In genomic region chr5:28055450-28055849, GRCm38 (mm10) we compare ENCODE assay signal across 13 mouse cellular contexts. TPM values are rescaled to one million over a fixed set of nuclear protein-coding genes. Genes with fewer than 3 reads are reported as not detected.
A peak's percentile ranks its signal among the peaks of the same experiment; 100 is the strongest.
DNase-seq lines count a peak whose midpoint lies in the region; ATAC-seq and TF ChIP-seq lines count a peak whose summit lies in the region.
"Had no signal": no experiment of that assay in that cellular context is flagged by ENCODE, and none has a peak within 500 bp of the region (broad histone marks: within the 10 kb centered on the region; RNA-seq: fewer than 3 reads in every experiment).

No protein-coding gene starts in this region.

- H3K4me3 ChIP-seq in intestine, postnatal 0 days (ENCODE audit: low read depth, low read length) = no peak overlapping the region
- no peak overlapping the region for H3K4me3 ChIP-seq in lung, postnatal 0 days (ENCODE audit: low read depth, low read length)
- no peak overlapping the region for H3K4me3 ChIP-seq in embryonic facial prominence, embryonic 10.5 days
- H3K4me3 ChIP-seq: heart, embryonic 13.5 days; limb, embryonic 15.5 days had no signal

- H3K4me1 ChIP-seq in intestine, postnatal 0 days (replicated peaks; ENCODE audit: control insufficient read depth, insufficient read depth, low read length) = peaks cover 9% of the 10 kb centered on the region; the same call in 1 of the 2 replicates
- no peaks in the 10 kb centered on the region for H3K4me1 ChIP-seq in lung, postnatal 0 days (ENCODE audit: insufficient read depth, low read depth, low read length)
- H3K4me1 ChIP-seq in embryonic facial prominence, embryonic 10.5 days = peaks cover 10% of the 10 kb centered on the region; the same call in 1 of the 2 replicates
- H3K4me1 ChIP-seq: limb, embryonic 15.5 days had no signal

- TF ChIP-seq CTCF in intestine, postnatal 0 days (IDR thresholded peaks at IDR 0.05; ENCODE audit: low read depth) = no peak
- TF ChIP-seq CTCF in lung, postnatal 0 days (IDR thresholded peaks at IDR 0.05) = no peak

- H3K36me3 ChIP-seq in intestine, postnatal 0 days (ENCODE audit: control insufficient read depth, insufficient read depth) = no peaks in the 10 kb centered on the region
- no peaks in the 10 kb centered on the region for H3K36me3 ChIP-seq in lung, postnatal 0 days (ENCODE audit: insufficient read depth, low read length)
- no peaks in the 10 kb centered on the region for H3K36me3 ChIP-seq in embryonic facial prominence, embryonic 10.5 days (replicated peaks)
- H3K36me3 ChIP-seq: heart, embryonic 13.5 days; limb, embryonic 15.5 days had no signal

- H3K9me3 ChIP-seq in intestine, postnatal 0 days (ENCODE audit: control insufficient read depth) = no peaks in the 10 kb centered on the region
- no peaks in the 10 kb centered on the region for H3K9me3 ChIP-seq in lung, postnatal 0 days (ENCODE audit: low read length)
- H3K9me3 ChIP-seq in embryonic facial prominence, embryonic 10.5 days = no peaks in the 10 kb centered on the region
- H3K9me3 ChIP-seq: heart, embryonic 13.5 days; limb, embryonic 15.5 days had no signal

- peak overlapping the region; percentile 35; the same call in 1 of the 2 replicates for H3K4me2 ChIP-seq in intestine, postnatal 0 days (replicated peaks; ENCODE audit: low read depth)
- H3K4me2 ChIP-seq in lung, postnatal 0 days (replicated peaks; ENCODE audit: low read depth, low read length) = no peak overlapping the region
- H3K4me2 ChIP-seq: heart, embryonic 13.5 days; limb, embryonic 15.5 days had no signal

- TF ChIP-seq EP300 in lung, postnatal 0 days (IDR thresholded peaks at IDR 0.05) = 0 out of 2 replicates have a peak, but pooled peaks have one; percentile 25

- intact Hi-C loops in heart, postnatal 36 days (cut with DNase I) = no loop called here

- H3K27me3 ChIP-seq in intestine, postnatal 0 days (replicated peaks; ENCODE audit: control insufficient read depth, insufficient read depth, low read length) = no peaks in the 10 kb centered on the region
- H3K27me3 ChIP-seq in lung, postnatal 0 days (replicated peaks; ENCODE audit: insufficient read depth, low read length) = no peaks in the 10 kb centered on the region
- no peaks in the 10 kb centered on the region for H3K27me3 ChIP-seq in embryonic facial prominence, embryonic 10.5 days (replicated peaks; ENCODE audit: low read depth, poor library complexity, severe bottlenecking)
- H3K27me3 ChIP-seq: heart, embryonic 13.5 days; limb, embryonic 15.5 days had no signal

- WGBS in intestine, postnatal 0 days = 40% methylated on average over 2 of the region's 2 CpGs
- 40% methylated on average over 2 of the region's 2 CpGs for WGBS in lung, postnatal 0 days
- 53% methylated on average over 2 of the region's 2 CpGs for WGBS in embryonic facial prominence, embryonic 10.5 days

- no peak overlapping the region for H3K9ac ChIP-seq in intestine, postnatal 0 days (ENCODE audit: low read depth, low read length)
- no peak overlapping the region for H3K9ac ChIP-seq in lung, postnatal 0 days (replicated peaks; ENCODE audit: low read depth)
- H3K9ac ChIP-seq: heart, embryonic 13.5 days; limb, embryonic 15.5 days had no signal

- peak; percentile 99 for ATAC-seq in intestine, postnatal 0 days
- peak; percentile 97 for ATAC-seq in lung, postnatal 0 days

- DNase-seq in heart, adult 9 months (ENCODE audit: low spot score in 2 of 2) = peak; percentile 40 to 41
- DNase-seq in heart, postnatal 36 days = no peak
- DNase-seq in ZHBTc4 (ENCODE audit: low read depth, low spot score) = peak; percentile 28
- peak; percentile 73 for DNase-seq in lung, postnatal 0 days (ENCODE audit: low spot score)
- no peak for DNase-seq in embryonic facial prominence, embryonic 10.5 days (ENCODE audit: low spot score)
- DNase-seq in adrenal gland, postnatal 10 days = no peak
- DNase-seq in spleen, postnatal 36 days (ENCODE audit: low spot score in 2 of 2) = no peak
- DNase-seq: cerebellum, adult 18-20 months; midbrain, embryonic 14.5 days; right cerebral cortex, postnatal 14 days had no signal

- peak overlapping the region; percentile 94 for H3K27ac ChIP-seq in intestine, postnatal 0 days (ENCODE audit: low read depth, low read length)
- H3K27ac ChIP-seq in lung, postnatal 0 days (ENCODE audit: low read length) = peak overlapping the region; percentile 47; the same call in 1 of the 2 replicates
- no peak overlapping the region for H3K27ac ChIP-seq in embryonic facial prominence, embryonic 10.5 days (replicated peaks)
- H3K27ac ChIP-seq: heart, embryonic 13.5 days; limb, embryonic 15.5 days had no signal

RNA-seq across cellular contexts. Expression of gene Insig1, which starts 15.7 kb away (rescaled TPM):
- total RNA-seq in heart, postnatal 36 days (2021) = 10 to 100 TPM; 18.8 to 21.2 TPM
- polyA plus RNA-seq in intestine, postnatal 0 days (2015; fragmentation: Nextera tagmentation; extraction: Ambion mirVana) = 100 and 102 TPM in 2 replicates
- polyA plus RNA-seq in lung, postnatal 0 days (2015; fragmentation: Nextera tagmentation; extraction: Ambion mirVana) = 109 and 122 TPM in 2 replicates
- 88.0 and 88.2 TPM in 2 replicates for polyA plus RNA-seq in embryonic facial prominence, embryonic 10.5 days (2016; fragmentation: Nextera tagmentation; extraction: Ambion mirVana)
- total RNA-seq in adrenal gland, postnatal 10 days (2021) = 10 to 100 TPM; 67.2 to 71.2 TPM

Comparison
In these comparisons a context has a peak if more than half of its experiments do, and no peak if none do; other contexts are left out.
1. DNase-seq: peak in heart, adult 9 months (2 of 2), ZHBTc4 (single experiment) and lung, postnatal 0 days (single experiment); none in heart, postnatal 36 days (0 of 2), embryonic facial prominence, embryonic 10.5 days (single experiment), adrenal gland, postnatal 10 days (single experiment) and spleen, postnatal 36 days (0 of 2).